Mouse (Mus musculus): ENCODE results near the gene Mpg.

DNA sequence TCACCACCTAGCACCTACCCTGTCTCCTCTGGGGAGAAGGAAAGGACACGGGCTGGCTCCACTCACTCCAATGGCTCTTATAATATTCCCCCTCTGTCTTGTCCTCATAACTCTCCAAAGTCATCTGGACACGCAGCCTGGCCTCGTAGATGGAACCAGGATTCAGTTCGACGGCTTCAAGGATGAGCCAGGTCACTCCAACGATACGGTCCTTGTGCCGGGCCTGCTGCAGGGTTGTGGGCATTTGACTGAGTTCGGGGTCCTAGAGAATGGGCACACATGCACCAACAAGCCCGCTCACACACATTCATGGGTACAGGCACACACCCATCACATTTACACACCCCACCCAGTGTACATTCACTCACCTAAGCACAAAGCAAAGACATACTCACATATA, 33.1 kb upstream of the Mpg start:
- no peak for TF ChIP-seq POLR2A (IDR thresholded peaks at IDR 0.05; ENCODE audit: borderline replicate concordance, low read depth, low read length)
- TF ChIP-seq CTCF (IDR thresholded peaks at IDR 0.05; ENCODE audit: low read depth, low read length), result no peak

Measured in bone marrow macrophage, adult 2 months (primary cell).